Mouse (Mus musculus) mammary gland, adult 2 months (tissue): ENCODE results near the gene Olfr1461. TPM values are rescaled to one million over a fixed set of nuclear protein-coding genes. Genes with fewer than 3 reads are reported as not detected.

Experiments
- polyA plus RNA-seq: library from polyadenylated mRNA; depleted of rRNA; stranded (reverse); fragments of >200 nt; gene quantifications from 2 replicates; pipeline ENCODE4 v1.2.3, GENCODE M21; 2012; ENCODE audit warnings: low replicate concordance; rRNA removed

The Olfr1461 gene
- not detected in 2 replicates for polyA plus RNA-seq

DNA sequence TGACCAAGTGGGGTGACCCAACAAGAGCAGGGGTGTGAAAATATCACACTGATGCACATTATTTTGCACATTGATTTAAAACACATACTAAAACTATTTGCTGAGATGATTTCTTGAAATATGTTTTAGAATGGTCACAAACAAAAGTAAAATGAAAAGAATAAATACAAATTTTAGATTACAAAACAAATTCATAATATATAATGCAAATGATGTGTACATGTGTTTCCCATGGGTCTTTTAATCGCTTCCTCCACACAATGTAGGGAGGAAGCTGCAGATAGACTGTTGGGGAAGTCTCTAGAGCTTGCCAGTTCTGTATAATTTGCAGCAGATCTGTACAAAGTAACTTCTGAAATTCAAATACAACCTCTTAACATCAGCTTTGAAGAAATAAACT, at the start of gene Olfr1461:
Gene Olfr1461 (plus strand): TSS at position 301 of the 400 bp plus-strand sequence.

DNA sequence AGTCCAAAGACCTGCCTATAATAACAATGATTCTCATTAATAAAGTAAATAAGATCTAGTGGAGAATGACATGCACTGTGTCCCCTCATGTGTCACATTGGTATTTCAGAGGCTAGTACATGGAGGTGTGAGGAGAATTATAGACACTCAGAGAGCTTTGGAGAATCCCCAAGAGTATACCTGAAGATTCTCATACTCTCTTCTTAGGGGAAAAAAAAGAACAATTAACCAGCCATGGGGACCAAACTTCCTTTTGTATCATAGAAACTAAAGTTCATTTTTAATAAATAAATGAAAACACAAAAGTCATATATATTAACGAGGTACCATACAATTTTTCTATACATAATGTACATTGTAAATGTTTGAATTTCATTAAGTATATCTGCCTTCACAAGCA, 13.4 kb upstream of the Olfr1461 start, which contains the start of gene Olfr1459:
Gene Olfr1459 (minus strand): TSS at position 101 of the 400 bp plus-strand sequence.

DNA sequence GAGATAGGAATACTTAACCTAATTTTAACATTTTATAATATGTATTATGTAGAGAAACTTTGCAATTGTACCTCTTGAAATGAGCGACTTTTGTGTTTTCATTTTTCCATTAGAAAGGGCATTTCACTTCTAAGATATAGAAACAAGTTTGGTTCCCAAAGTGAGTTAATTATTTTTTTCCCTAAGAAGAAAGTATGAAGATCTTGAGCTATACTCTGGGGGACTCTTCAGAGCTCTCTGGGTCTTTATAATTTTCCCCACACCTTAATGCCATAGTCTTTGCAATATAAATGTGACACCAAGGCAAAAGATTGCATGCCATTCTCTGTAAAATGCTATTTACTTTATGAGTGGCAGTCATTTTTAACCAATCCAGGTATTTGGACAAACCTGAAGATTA, 22.6 kb downstream of the Olfr1461 start, which contains the start of gene Olfr1462:
Gene Olfr1462 (plus strand): TSS at position 301 of the 400 bp plus-strand sequence.

Other genes with a start within 250 kb of the Olfr1461 start
- not detected in 2 replicates for gene Olfr1448, start 238.6 kb upstream of the Olfr1461 start, polyA plus RNA-seq
- not detected in 2 replicates for gene Olfr1449, start 232.2 kb upstream of the Olfr1461 start, polyA plus RNA-seq
- gene Olfr1450, start 212.7 kb upstream of the Olfr1461 start, polyA plus RNA-seq = not detected in 2 replicates
- not detected in 2 replicates for gene Olfr1451, start 168.0 kb upstream of the Olfr1461 start, polyA plus RNA-seq
- not detected in 2 replicates for gene Olfr1453, start 134.7 kb upstream of the Olfr1461 start, polyA plus RNA-seq
- gene Olfr1454, start 102.4 kb upstream of the Olfr1461 start, polyA plus RNA-seq = not detected in 2 replicates
- gene Olfr1457, start 65.1 kb upstream of the Olfr1461 start, polyA plus RNA-seq = not detected in 2 replicates
- not detected in 2 replicates for gene Olfr1458, start 56.2 kb upstream of the Olfr1461 start, polyA plus RNA-seq
- not detected in 2 replicates for gene Olfr1459, start 13.5 kb upstream of the Olfr1461 start, polyA plus RNA-seq
- gene Olfr1462, start 22.7 kb downstream of the Olfr1461 start, polyA plus RNA-seq = not detected in 2 replicates
- gene Olfr1463, start 68.3 kb downstream of the Olfr1461 start, polyA plus RNA-seq = not detected in 2 replicates
- gene Olfr1465, start 152.5 kb downstream of the Olfr1461 start, polyA plus RNA-seq = not detected in 2 replicates
- gene Olfr1466, start 175.9 kb downstream of the Olfr1461 start, polyA plus RNA-seq = not detected in 2 replicates
- gene Olfr1467, start 199.2 kb downstream of the Olfr1461 start, polyA plus RNA-seq = not detected in 2 replicates
- not detected in 2 replicates for gene Olfr1469, start 244.8 kb downstream of the Olfr1461 start, polyA plus RNA-seq